Mouse (Mus musculus) MEL (cell line): Measurements from ENCODE around the gene Rps19. TPM values are rescaled to one million over a fixed set of nuclear protein-coding genes. Genes with fewer than 3 reads are reported as not detected.

Experiments used
- DNase-seq: peaks from one replicate; pipeline ENCODE4 v3.0.0; 2011; ENCODE audit warnings: low read depth, low spot score
- H3K27ac ChIP-seq: 2 replicates; pipeline ENCODE4 v1.5.1; 2012; ENCODE audit warnings: low read depth, mild to moderate bottlenecking, control low read depth, low read length, moderate library complexity; ENCODE audit not compliant: control insufficient read depth
- H3K27me3 ChIP-seq, 2 experiments: fragments of 150-350 bp in 1 of 2; sonication (generic) in 1 of 2; 2 replicates each; pipeline ENCODE4 v1.6.1; 2012; ENCODE audit warnings: low read length in 2 of 2, mild to moderate bottlenecking in 2 of 2, improper control_type of control experiment in 1 of 2, moderate library complexity in 1 of 2; ENCODE audit not compliant: insufficient read depth in 2 of 2, control insufficient read depth in 1 of 2
- H3K36me3 ChIP-seq, 2 experiments: 2 replicates each; pipeline ENCODE4 v1.6.1; 2012 to 2014; ENCODE audit warnings: low read length in 2 of 2, improper control_type of control experiment in 1 of 2, inconsistent platforms in 1 of 2, mild to moderate bottlenecking in 1 of 2; ENCODE audit not compliant: insufficient read depth in 2 of 2, control insufficient read depth in 1 of 2
- H3K4me1 ChIP-seq, 2 experiments: fragments of 150-350 bp in 1 of 2; sonication (generic) in 1 of 2; 2 replicates each; pipeline ENCODE4 v1.6.1; 2012; ENCODE audit warnings: low read length in 2 of 2, improper control_type of control experiment in 1 of 2, mild to moderate bottlenecking in 1 of 2; ENCODE audit not compliant: insufficient read depth in 2 of 2, control insufficient read depth in 1 of 2
- H3K4me3 ChIP-seq, 2 experiments: fragments of 150-350 bp in 1 of 2; sonication (generic) in 1 of 2; 2 replicates each; pipeline ENCODE4 v1.5.1; 2012; ENCODE audit warnings: low read depth in 2 of 2, low read length in 2 of 2, mild to moderate bottlenecking in 2 of 2, moderate library complexity in 2 of 2, control low read depth in 1 of 2, improper control_type of control experiment in 1 of 2; ENCODE audit not compliant: control insufficient read depth in 1 of 2, insufficient read depth in 1 of 2
- H3K79me2 ChIP-seq: 2 replicates; pipeline ENCODE4 v1.6.1; 2012; ENCODE audit warnings: mild to moderate bottlenecking, low read length, moderate library complexity; ENCODE audit not compliant: control insufficient read depth, poor library complexity, insufficient read depth
- H3K9ac ChIP-seq: 2 replicates; pipeline ENCODE4 v1.6.1; 2012; ENCODE audit warnings: low read depth, mild to moderate bottlenecking, control low read depth, low read length, moderate library complexity; ENCODE audit not compliant: control insufficient read depth, poor library complexity, severe bottlenecking
- H3K9me3 ChIP-seq: fragments of 150-350 bp; sonication (generic); replicated peaks from 2 replicates; pipeline ENCODE4 v1.6.1; 2012; ENCODE audit warnings: mild to moderate bottlenecking, low read length, improper control_type of control experiment, moderate library complexity; ENCODE audit not compliant: insufficient read depth
- CHD1 ChIP-seq: IDR thresholded peaks from 2 replicates; pipeline ENCODE4 v1.6.1; 2012; ENCODE audit warnings: low read depth, mild to moderate bottlenecking, inconsistent platforms, low read length, improper control_type of control experiment
- CHD2 ChIP-seq: IDR thresholded peaks from 2 replicates; pipeline ENCODE4 v1.6.1; 2011; ENCODE audit warnings: low read length, improper control_type of control experiment
- CTCF ChIP-seq, 3 experiments: IDR thresholded peaks in 2 of 3; conservative IDR thresholded peaks in 1 of 3; 2 replicates each; pipeline ENCODE4 v1.5.1; 2011 to 2012; ENCODE audit warnings: low read length in 3 of 3, low read depth in 2 of 3, mild to moderate bottlenecking in 2 of 3, improper control_type of control experiment in 1 of 3, inconsistent platforms in 1 of 3, mixed read lengths in 1 of 3, moderate library complexity in 1 of 3; ENCODE audit not compliant: control insufficient read depth in 1 of 3, insufficient read depth in 1 of 3, poor library complexity in 1 of 3, severe bottlenecking in 1 of 3
- E2F4 ChIP-seq: IDR thresholded peaks from 2 replicates; pipeline ENCODE4 v1.6.1; 2011; ENCODE audit warnings: low read depth, low read length, improper control_type of control experiment, borderline replicate concordance
- ELF1 ChIP-seq: IDR thresholded peaks from 2 replicates; pipeline ENCODE4 v1.6.1; 2014; ENCODE audit warnings: low read depth, mild to moderate bottlenecking, inconsistent platforms, low read length, improper control_type of control experiment, moderate library complexity
- EP300 ChIP-seq, 2 experiments: IDR thresholded peaks; 2 replicates each; pipeline ENCODE4 v1.6.1; 2011; ENCODE audit warnings: improper control_type of control experiment in 2 of 2, low read length in 2 of 2, low read depth in 1 of 2, mild to moderate bottlenecking in 1 of 2
- GATA1 ChIP-seq: IDR thresholded peaks from 2 replicates; pipeline ENCODE4 v1.6.1; 2011; ENCODE audit warnings: low read depth, low read length, improper control_type of control experiment
- HCFC1 ChIP-seq: IDR thresholded peaks from 2 replicates; pipeline ENCODE4 v1.6.1; 2012; ENCODE audit warnings: low read depth, mild to moderate bottlenecking, inconsistent platforms, low read length, improper control_type of control experiment, moderate library complexity
- MEF2A ChIP-seq: IDR thresholded peaks from 2 replicates; pipeline ENCODE4 v1.6.1; 2014; ENCODE audit warnings: low read depth, mild to moderate bottlenecking, inconsistent platforms, low read length, improper control_type of control experiment; ENCODE audit not compliant: poor library complexity, insufficient replicate concordance, severe bottlenecking; ENCODE audit errors: extremely low read depth
- MXI1 ChIP-seq: IDR thresholded peaks from 2 replicates; pipeline ENCODE4 v1.6.1; 2011; ENCODE audit warnings: mild to moderate bottlenecking, low read depth, low read length, improper control_type of control experiment
- MYB ChIP-seq: IDR thresholded peaks from 2 replicates; pipeline ENCODE4 v1.6.1; 2011; ENCODE audit warnings: mild to moderate bottlenecking, low read depth, low read length, improper control_type of control experiment
- MYC ChIP-seq: IDR thresholded peaks from 2 replicates; pipeline ENCODE4 v1.6.1; 2011; ENCODE audit warnings: low read depth, mild to moderate bottlenecking, low read length, improper control_type of control experiment, moderate library complexity
- NRF1 ChIP-seq: IDR thresholded peaks from 2 replicates; pipeline ENCODE4 v1.6.1; 2014; ENCODE audit warnings: low read depth, mild to moderate bottlenecking, inconsistent platforms, low read length, improper control_type of control experiment, moderate library complexity; ENCODE audit not compliant: poor library complexity, insufficient read depth, severe bottlenecking
- POLR2AphosphoS2 ChIP-seq: IDR thresholded peaks from 2 replicates; pipeline ENCODE4 v1.6.1; 2011; ENCODE audit warnings: low read length, improper control_type of control experiment
- POLR2AphosphoS5 ChIP-seq: IDR thresholded peaks from 2 replicates; pipeline ENCODE4 v1.6.1; 2012; ENCODE audit warnings: low read depth, borderline replicate concordance, mild to moderate bottlenecking, inconsistent platforms, low read length, moderate library complexity, mixed read lengths
- SMC3 ChIP-seq: IDR thresholded peaks from 2 replicates; pipeline ENCODE4 v1.6.1; 2011; ENCODE audit warnings: low read depth, low read length, improper control_type of control experiment
- TBP ChIP-seq: IDR thresholded peaks from 2 replicates; pipeline ENCODE4 v1.8.0; 2011; ENCODE audit warnings: low read depth, low read length, improper control_type of control experiment
- TCF12 ChIP-seq: IDR thresholded peaks from 2 replicates; pipeline ENCODE4 v1.6.1; 2014; ENCODE audit warnings: low read depth, mild to moderate bottlenecking, inconsistent platforms, low read length, improper control_type of control experiment, moderate library complexity
- USF1 ChIP-seq: IDR thresholded peaks from 2 replicates; pipeline ENCODE4 v1.6.1; 2014; ENCODE audit warnings: low read depth, mild to moderate bottlenecking, inconsistent platforms, low read length, improper control_type of control experiment, moderate library complexity
- ZKSCAN1 ChIP-seq: IDR thresholded peaks from 2 replicates; pipeline ENCODE4 v1.6.1; 2012; ENCODE audit warnings: low read depth, mild to moderate bottlenecking, inconsistent platforms, low read length, improper control_type of control experiment, moderate library complexity
- ZNF384 ChIP-seq: IDR thresholded peaks from 2 replicates; pipeline ENCODE4 v1.6.1; 2012; ENCODE audit warnings: low read depth, mild to moderate bottlenecking, inconsistent platforms, low read length, improper control_type of control experiment
- polyA plus RNA-seq, 2 experiments: library from polyadenylated mRNA; stranded (reverse) in 1 of 2; unstranded in 1 of 2; fragments of >175 nt in 1 of 2; fragments of >200 nt in 1 of 2; gene quantifications; 2 replicates each; pipeline versions ENCODE4 v1.2.1 to v1.2.4; 2012; ENCODE audit warnings: low replicate concordance in 2 of 2, low read depth in 1 of 2; ENCODE audit not compliant: insufficient read length in 2 of 2, insufficient read depth in 1 of 2, missing spikeins in 1 of 2
- total RNA-seq: library from RNA; depleted of rRNA; stranded (reverse); fragments of 300-350 nt; gene quantifications from 2 replicates; pipeline ENCODE4 v1.2.3, GENCODE M21; 2012

Rps19 gene
- total and polyA plus RNA-seq, 3 experiments = 2,454 to 3,580 TPM; not detected in 1

- Histone ChIP-seq H3K4me3 (no peak overlapping the region), H3K4me1 (no peaks in the 10 kb centered on the region), H3K9ac (no peak overlapping the region), H3K9me3 (no peaks in the 10 kb centered on the region), H3K27me3 (no peaks in the 10 kb centered on the region), H3K27ac (no peak overlapping the region), H3K79me2 (no peaks in the 10 kb centered on the region), H3K36me3 (peaks cover 0 to 2% of the 10 kb centered on the region in 2 experiments; a peak in 1 of 4 replicates)
- TF ChIP-seq MXI1 (no peak), SMC3 (no peak), TBP (no peak), GATA1 (no peak)
- no peak for DNase-seq
Observed at GRCm38 (mm10) chr7:24918763-24919323, 34.7 kb downstream of the Rps19 start.

- Histone ChIP-seq H3K27ac (no peak overlapping the region), H3K4me3 (no peak overlapping the region), H3K79me2 (no peaks in the 10 kb centered on the region), H3K27me3 (no peaks in the 10 kb centered on the region), H3K9me3 (no peaks in the 10 kb centered on the region), H3K36me3 (peaks cover 0 to 5% of the 10 kb centered on the region in 2 experiments; a peak in 1 of 4 replicates), H3K4me1 (no peaks in the 10 kb centered on the region), H3K9ac (no peak overlapping the region)
- DNase-seq = no peak
- TF ChIP-seq EP300 (IDR thresholded peaks at IDR 0.05; ENCODE audit: low read depth in 1 of 2, low read length in 2 of 2) (no peak), MEF2A (no peak), CTCF (IDR thresholded peaks at IDR 0.05 in 2 of 3, conservative IDR thresholded peaks at IDR 0.05 in 1 of 3; ENCODE audit: control insufficient read depth in 1 of 3, insufficient read depth in 1 of 3, low read depth in 2 of 3, low read length in 3 of 3, poor library complexity in 1 of 3, severe bottlenecking in 1 of 3) (no peak), MYC (no peak), MXI1 (no peak), ZNF384 (no peak), TCF12 (no peak), NRF1 (no peak), POLR2AphosphoS2 (no peak)
Observed at GRCm38 (mm10) chr7:24919728-24920127, 35.6 kb downstream of the Rps19 start.

GRCm38 (mm10) chr7:24930475-24930874 is 46.3 kb downstream of the Rps19 start:
- Histone ChIP-seq H3K4me3 (no peak overlapping the region), H3K79me2 (no peaks in the 10 kb centered on the region), H3K36me3 (no peaks in the 10 kb centered on the region), H3K4me1 (no peaks in the 10 kb centered on the region), H3K27ac (no peak overlapping the region), H3K9ac (no peak overlapping the region), H3K9me3 (no peaks in the 10 kb centered on the region), H3K27me3 (no peaks in the 10 kb centered on the region)
- no peak for DNase-seq
- no peak for TF ChIP-seq POLR2AphosphoS2
- no peak for TF ChIP-seq E2F4
- no peak for TF ChIP-seq MYC
- no peak for TF ChIP-seq POLR2AphosphoS5
- no peak for TF ChIP-seq ELF1
- TF ChIP-seq NRF1 = no peak
- TF ChIP-seq MYB = no peak
- TF ChIP-seq ZKSCAN1 = no peak
- no peak for TF ChIP-seq TCF12
- TF ChIP-seq CHD2 = no peak
- TF ChIP-seq MXI1 = no peak
- TF ChIP-seq CHD1 = no peak
- TF ChIP-seq USF1 = no peak
- no peak for TF ChIP-seq HCFC1
